Mouse (Mus musculus): ENCODE measurements around the gene Enoph1.

- TF ChIP-seq RAD21 (IDR thresholded peaks at IDR 0.05; ENCODE audit: low read depth, low read length) (no peak), POLR2A (IDR thresholded peaks at IDR 0.05; ENCODE audit: low read depth, low read length) (no peak), CTCF (conservative IDR thresholded peaks at IDR 0.05 in 1 of 2, IDR thresholded peaks at IDR 0.05 in 1 of 2; ENCODE audit: low read depth in 2 of 2, low read length in 2 of 2) (no peak), ZNF384 (IDR thresholded peaks at IDR 0.05; ENCODE audit: low read depth, low read length) (no peak), JUND (conservative IDR thresholded peaks at IDR 0.05; ENCODE audit: low read depth, low read length) (no peak), GABPA (IDR thresholded peaks at IDR 0.05; ENCODE audit: insufficient replicate concordance, low read depth, low read length) (no peak), SMC3 (IDR thresholded peaks at IDR 0.05; ENCODE audit: low read depth, low read length) (no peak), MEF2A (IDR thresholded peaks at IDR 0.05; ENCODE audit: borderline replicate concordance, low read depth, low read length) (no peak)
Measured at GRCm38 (mm10) chr5:100083953-100084562, 44.3 kb downstream of the Enoph1 start.

All from CH12.LX (cell line).